Mouse (Mus musculus): ENCODE measurements around the gene Sel1l2. TPM values are rescaled to one million over a fixed set of nuclear protein-coding genes. Genes with fewer than 3 reads are reported as not detected.
"Not testable (repeated sequence)": the region's sequence is repeated elsewhere in the genome, so short reads cannot be mapped to it uniquely, and the experiment has no call there.

The Sel1l2 gene
- polyA plus RNA-seq, 1 experiment: not detected

- H3K36me3 ChIP-seq (replicated peaks; ENCODE audit: low read length): no peaks in the 10 kb centered on the region
- TF ChIP-seq GATA1 (IDR thresholded peaks at IDR 0.05; ENCODE audit: borderline replicate concordance, low read length): no peak
- no peak for TF ChIP-seq FLI1 (IDR thresholded peaks at IDR 0.05; ENCODE audit: low read length)
Observed at GRCm38 (mm10) chr2:140220325-140220724, 169.2 kb downstream of the Sel1l2 start.

GRCm38 (mm10) chr2:140215965-140216364 lies 173.5 kb downstream of the Sel1l2 start:
- no peak for TF ChIP-seq GATA1 (IDR thresholded peaks at IDR 0.05; ENCODE audit: borderline replicate concordance, low read length)
- TF ChIP-seq FLI1 (IDR thresholded peaks at IDR 0.05; ENCODE audit: low read length): no peak
- Histone ChIP-seq H3K27me3 (replicated peaks) (no peaks in the 10 kb centered on the region), H3K4me1 (0 out of 2 replicates have a peak, but pooled peaks cover 3% of the 10 kb centered on the region), H3K4me3 (replicated peaks) (no peak overlapping the region), H3K36me3 (replicated peaks; ENCODE audit: low read length) (no peaks in the 10 kb centered on the region), H3K9me3 (0 out of 2 replicates have a peak, but pooled peaks cover 3% of the 10 kb centered on the region)

More at GRCm38 (mm10) chr2:140220325-140220724, 169.2 kb downstream of the Sel1l2 start:
- Histone ChIP-seq H3K9me3 (peaks cover 9% of the 10 kb centered on the region; the same call in 1 of the 2 replicates), H3K4me1 (no peaks in the 10 kb centered on the region), H3K4me3 (replicated peaks) (no peak overlapping the region), H3K27me3 (replicated peaks) (peaks cover 2% of the 10 kb centered on the region)

DNA sequence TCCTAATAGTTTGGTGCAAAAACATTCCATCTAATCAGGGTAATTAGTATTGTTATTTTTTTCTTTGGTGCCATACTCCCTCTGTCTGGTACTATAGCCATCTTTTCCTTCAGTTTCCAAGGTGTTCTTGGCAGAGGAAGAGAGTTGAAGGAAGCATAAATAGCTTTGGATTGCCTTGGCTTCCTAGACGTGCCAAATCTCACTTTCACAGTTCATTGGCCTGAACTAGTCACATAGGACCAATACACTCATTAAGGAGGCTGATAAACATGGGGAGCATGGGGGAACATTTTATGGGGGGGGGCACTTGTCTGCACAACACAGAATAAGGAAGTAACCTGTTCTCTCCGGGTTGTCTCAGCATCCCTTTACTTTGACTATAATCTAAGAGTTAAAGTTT lies 174.1 kb downstream of the Sel1l2 start:
- TF ChIP-seq FLI1 (IDR thresholded peaks at IDR 0.05; ENCODE audit: low read length) (no peak), GATA1 (IDR thresholded peaks at IDR 0.05; ENCODE audit: borderline replicate concordance, low read length) (no peak)

GRCm38 (mm10) chr2:140214519-140215027 lies 174.9 kb downstream of the Sel1l2 start:
- no peaks in the 10 kb centered on the region for H3K36me3 ChIP-seq (replicated peaks; ENCODE audit: low read length)
- H3K9me3 ChIP-seq: no peaks in the 10 kb centered on the region
- H3K27me3 ChIP-seq (replicated peaks): no peaks in the 10 kb centered on the region
- H3K4me3 ChIP-seq (replicated peaks): no peak overlapping the region
- TF ChIP-seq FLI1 (IDR thresholded peaks at IDR 0.05; ENCODE audit: low read length): no peak
- 0 out of 2 replicates have a peak, but pooled peaks cover 3% of the 10 kb centered on the region for H3K4me1 ChIP-seq

More for the DNA sequence above, 174.1 kb downstream of the Sel1l2 start:
- no peaks in the 10 kb centered on the region for H3K36me3 ChIP-seq (replicated peaks; ENCODE audit: low read length)
- H3K4me1 ChIP-seq: 0 out of 2 replicates have a peak, but pooled peaks cover 3% of the 10 kb centered on the region
- H3K27me3 ChIP-seq (replicated peaks): no peaks in the 10 kb centered on the region
- H3K9me3 ChIP-seq: 0 out of 2 replicates have a peak, but pooled peaks cover 3% of the 10 kb centered on the region
- no peak overlapping the region for H3K4me3 ChIP-seq (replicated peaks)

DNA sequence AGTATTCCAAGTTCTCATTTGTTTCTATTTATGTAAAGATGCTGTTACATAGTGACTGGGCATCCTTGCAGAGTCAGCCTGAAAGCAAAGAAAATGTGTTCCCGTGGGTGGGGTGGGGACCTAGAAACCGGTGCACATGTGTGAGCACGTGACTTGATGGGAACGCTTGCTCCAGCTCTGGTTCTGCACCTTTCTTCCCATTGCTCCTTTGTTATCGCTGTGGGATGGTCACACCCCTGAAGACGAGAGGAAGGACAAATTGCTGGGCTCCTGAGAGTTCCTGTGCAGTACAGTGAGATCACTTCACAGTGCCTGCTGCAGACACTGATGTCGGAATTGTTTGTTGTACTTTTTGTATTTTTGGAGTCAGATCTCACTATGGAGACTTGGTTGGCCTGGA lies 185.8 kb downstream of the Sel1l2 start:
- H3K4me3 ChIP-seq (replicated peaks): no peak overlapping the region
- H3K36me3 ChIP-seq (replicated peaks; ENCODE audit: low read length): peaks cover 73% of the 10 kb centered on the region
- peaks cover 28% of the 10 kb centered on the region for H3K4me1 ChIP-seq
- no peaks in the 10 kb centered on the region for H3K27me3 ChIP-seq (replicated peaks)
- no peak for TF ChIP-seq FLI1 (IDR thresholded peaks at IDR 0.05; ENCODE audit: low read length)
- TF ChIP-seq GATA1 (IDR thresholded peaks at IDR 0.05; ENCODE audit: borderline replicate concordance, low read length): no peak
- no peaks in the 10 kb centered on the region for H3K9me3 ChIP-seq

GRCm38 (mm10) chr2:140202573-140202972 lies 186.9 kb downstream of the Sel1l2 start:
- Histone ChIP-seq H3K9me3 (no peaks in the 10 kb centered on the region), H3K4me1 (peaks cover 32% of the 10 kb centered on the region), H3K36me3 (replicated peaks; ENCODE audit: low read length) (peaks cover 83% of the 10 kb centered on the region), H3K4me3 (replicated peaks) (no peak overlapping the region), H3K27me3 (replicated peaks) (no peaks in the 10 kb centered on the region)
- no peak for TF ChIP-seq FLI1 (IDR thresholded peaks at IDR 0.05; ENCODE audit: low read length)
- no peak for TF ChIP-seq GATA1 (IDR thresholded peaks at IDR 0.05; ENCODE audit: borderline replicate concordance, low read length)

- TF ChIP-seq GATA1 (IDR thresholded peaks at IDR 0.05; ENCODE audit: borderline replicate concordance, low read length) (no peak), FLI1 (IDR thresholded peaks at IDR 0.05; ENCODE audit: low read length) (no peak)
- no peaks in the 10 kb centered on the region for H3K9me3 ChIP-seq
- peaks cover 84% of the 10 kb centered on the region for H3K36me3 ChIP-seq (replicated peaks; ENCODE audit: low read length)
- H3K4me1 ChIP-seq: peaks cover 37% of the 10 kb centered on the region
- no peaks in the 10 kb centered on the region for H3K27me3 ChIP-seq (replicated peaks)
- H3K4me3 ChIP-seq (replicated peaks): no peak overlapping the region
Observed at GRCm38 (mm10) chr2:140200713-140201112, 188.8 kb downstream of the Sel1l2 start.

- peaks cover 71% of the 10 kb centered on the region for H3K36me3 ChIP-seq (replicated peaks; ENCODE audit: low read length)
- H3K4me3 ChIP-seq (replicated peaks); H3K9me3 ChIP-seq; H3K27me3 ChIP-seq (replicated peaks); H3K4me1 ChIP-seq: not testable (repeated sequence)
Observed at GRCm38 (mm10) chr2:140185685-140186210, 203.8 kb downstream of the Sel1l2 start.

Other genes starting within 250 kb of the Sel1l2 start
- gene Gm17374, start 237.7 kb downstream of the Sel1l2 start, polyA plus RNA-seq (2012; ENCODE audit: insufficient read depth, low replicate concordance): not detected in 2 replicates
- gene Esf1, start 219.1 kb downstream of the Sel1l2 start, polyA plus RNA-seq (2012; ENCODE audit: insufficient read depth, low replicate concordance): 1.8 TPM in 1 of 2 replicates, not detected in the other
- gene Ndufaf5, start 219.1 kb downstream of the Sel1l2 start, polyA plus RNA-seq (2012; ENCODE audit: insufficient read depth, low replicate concordance): 15.6 and 17.5 TPM in 2 replicates
- gene Macrod2, start 5.6 kb upstream of the Sel1l2 start, polyA plus RNA-seq (2012; ENCODE audit: insufficient read depth, low replicate concordance): 57.8 and 72.7 TPM in 2 replicates

Measured in megakaryocyte, embryonic 14.5 days (primary cell).